Mouse (Mus musculus) intestine, embryonic 14.5 days (tissue): Measurements from ENCODE around the gene Gm10663. TPM values are rescaled to one million over a fixed set of nuclear protein-coding genes. Genes with fewer than 3 reads are reported as not detected.

Experiments used
- ATAC-seq: fragments of 200-750 bp; cut with Nextera tagmentation; replicated peaks from 2 replicates; pipeline ENCODE4 v1.8.0; 2017; ENCODE audit warnings: low read depth, moderate number of reproducible peaks, moderate TSS enrichment, moderate library complexity; ENCODE audit not compliant: low FRiP score, low TSS enrichment
- DNase-seq: peaks from one replicate; pipeline ENCODE4 v3.0.0-alpha.2; 2018; ENCODE audit warnings: low spot score
- H3K27ac ChIP-seq: fragments of 300-500 bp; sonication (generic); 2 replicates; pipeline ENCODE4 v1.5.1; 2014; ENCODE audit warnings: low read depth, mild to moderate bottlenecking, control low read depth
- H3K27me3 ChIP-seq: fragments of 300-500 bp; sonication (generic); replicated peaks from 2 replicates; pipeline ENCODE4 v1.6.1; 2014; ENCODE audit warnings: low read length, control low read depth; ENCODE audit not compliant: control insufficient read depth, insufficient read depth
- H3K36me3 ChIP-seq: fragments of 300-500 bp; sonication (generic); 2 replicates; pipeline ENCODE4 v1.6.1; 2014; ENCODE audit warnings: low read length, control low read depth; ENCODE audit not compliant: control insufficient read depth, insufficient read depth
- H3K4me1 ChIP-seq: fragments of 300-500 bp; sonication (generic); replicated peaks from 2 replicates; pipeline ENCODE4 v1.6.1; 2014; ENCODE audit warnings: low read length, control low read depth, mixed read lengths; ENCODE audit not compliant: control insufficient read depth, insufficient read depth
- H3K4me2 ChIP-seq: fragments of 300-500 bp; sonication (generic); 2 replicates; pipeline ENCODE4 v1.6.1; 2014; ENCODE audit warnings: low read length
- H3K4me3 ChIP-seq: fragments of 300-500 bp; sonication (generic); 2 replicates; pipeline ENCODE4 v1.5.1; 2014; ENCODE audit warnings: low read depth, low read length, control low read depth, mixed read lengths
- H3K9ac ChIP-seq: fragments of 300-500 bp; sonication (generic); 2 replicates; pipeline ENCODE4 v1.6.1; 2014; ENCODE audit warnings: mild to moderate bottlenecking, low read length
- H3K9me3 ChIP-seq: fragments of 300-500 bp; sonication (generic); 2 replicates; pipeline ENCODE4 v1.6.1; 2016; ENCODE audit warnings: low read length, control low read depth; ENCODE audit not compliant: control insufficient read depth
- WGBS: fragments of 180-500 bp; shearing (Covaris S2); extraction: QIAGEN DNeasy Blood & Tissue Kit; methylation state at CpG from one replicate; pipeline ENCODE4 v1.1.7; 2014; 5-methylcytosine and 5-hydroxymethylcytosine counted together
- polyA plus RNA-seq: library from polyadenylated mRNA; unstranded; fragments of >200 nt; fragmentation: Nextera tagmentation; extraction: Ambion mirVana; gene quantifications from 2 replicates; pipeline ENCODE4 v1.2.1, GENCODE M21; 2014

The Gm10663 gene
- polyA plus RNA-seq, 1 experiment from 2014 or later = not detected

DNA sequence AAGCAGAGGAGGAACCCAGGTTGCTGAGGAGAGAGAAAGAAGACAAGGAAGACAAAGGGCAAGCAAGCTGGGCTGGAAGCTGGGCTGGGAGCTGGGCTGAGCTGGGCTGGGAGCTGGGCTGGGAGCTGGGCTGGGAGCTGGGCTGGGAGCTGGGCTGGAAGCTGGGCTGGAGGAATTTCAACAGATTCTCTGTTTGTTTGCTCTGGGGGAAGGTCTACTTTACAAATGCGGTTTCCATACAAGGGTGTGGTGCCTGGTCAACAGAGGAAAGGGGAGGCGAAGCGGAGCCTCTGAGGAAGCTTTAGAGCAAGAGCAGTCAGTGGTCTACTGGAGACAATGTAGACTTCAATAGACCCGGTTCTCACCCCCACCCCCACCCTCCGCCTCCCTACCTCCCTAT lies 28.3 kb upstream of the Gm10663 start:
- Histone ChIP-seq H3K36me3 (no peaks in the 10 kb centered on the region), H3K27ac (no peak overlapping the region), H3K4me2 (0 out of 2 replicates have a peak overlapping the region, but pooled peaks have one; percentile 13), H3K9me3 (no peaks in the 10 kb centered on the region), H3K4me3 (no peak overlapping the region), H3K9ac (no peak overlapping the region), H3K27me3 (no peaks in the 10 kb centered on the region), H3K4me1 (no peaks in the 10 kb centered on the region)
- ATAC-seq (peak; percentile 58; the same call in 1 of the 2 replicates), DNase-seq (no peak)
- WGBS = 35% methylated on average over 5 of the region's 5 CpGs

DNA sequence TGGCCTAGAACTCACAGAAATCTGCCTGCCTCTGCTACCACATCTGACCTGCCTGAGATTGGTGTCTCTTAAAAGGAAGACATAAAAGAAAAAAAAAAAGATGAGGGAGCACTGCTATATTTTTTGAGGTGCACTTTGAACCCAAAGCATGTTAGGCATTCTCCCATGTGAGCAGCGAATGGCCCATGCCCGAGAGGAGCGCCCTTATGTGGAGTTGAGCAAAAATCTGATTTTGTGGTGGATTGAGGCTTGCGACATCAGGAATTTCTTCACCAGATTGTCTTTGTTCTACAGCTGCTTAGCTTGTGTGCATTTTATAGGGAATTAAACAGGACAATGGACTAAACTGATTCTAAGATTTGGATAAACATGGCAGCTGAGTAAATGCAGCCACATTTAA lies 27.6 kb upstream of the Gm10663 start:
- DNase-seq (no peak), ATAC-seq (no peak)
- Histone ChIP-seq H3K4me1 (no peaks in the 10 kb centered on the region), H3K27ac (no peak overlapping the region), H3K4me3 (no peak overlapping the region), H3K36me3 (no peaks in the 10 kb centered on the region), H3K27me3 (no peaks in the 10 kb centered on the region), H3K9me3 (no peaks in the 10 kb centered on the region), H3K4me2 (no peak overlapping the region), H3K9ac (no peak overlapping the region)
- WGBS = 93% methylated on average over 4 of the region's 4 CpGs

DNA sequence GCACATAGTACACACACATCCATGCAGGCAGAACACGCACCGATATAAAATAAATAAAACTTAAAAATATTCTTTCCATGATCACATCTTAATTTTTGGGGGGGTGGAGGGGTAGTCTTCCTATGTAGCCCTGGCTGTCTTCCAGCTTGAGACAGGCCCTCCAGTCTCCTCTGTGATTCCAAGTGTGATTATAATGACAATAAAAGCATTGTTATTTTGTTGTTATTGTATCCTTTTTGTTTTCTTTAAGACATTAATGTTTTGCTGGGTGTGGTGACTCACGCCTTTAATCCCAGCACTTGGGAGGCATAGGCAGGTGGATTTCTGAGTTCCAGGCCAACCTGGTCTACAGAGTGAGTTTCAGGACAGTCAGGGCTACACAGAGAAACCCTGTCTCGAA lies 27.0 kb upstream of the Gm10663 start:
- ATAC-seq (no peak), DNase-seq (no peak)
- Histone ChIP-seq H3K4me3 (no peak overlapping the region), H3K4me1 (no peaks in the 10 kb centered on the region), H3K9ac (no peak overlapping the region), H3K4me2 (no peak overlapping the region), H3K27ac (no peak overlapping the region), H3K9me3 (no peaks in the 10 kb centered on the region), H3K27me3 (no peaks in the 10 kb centered on the region), H3K36me3 (no peaks in the 10 kb centered on the region)
- 83% methylated on average over 4 of the region's 4 CpGs for WGBS

DNA sequence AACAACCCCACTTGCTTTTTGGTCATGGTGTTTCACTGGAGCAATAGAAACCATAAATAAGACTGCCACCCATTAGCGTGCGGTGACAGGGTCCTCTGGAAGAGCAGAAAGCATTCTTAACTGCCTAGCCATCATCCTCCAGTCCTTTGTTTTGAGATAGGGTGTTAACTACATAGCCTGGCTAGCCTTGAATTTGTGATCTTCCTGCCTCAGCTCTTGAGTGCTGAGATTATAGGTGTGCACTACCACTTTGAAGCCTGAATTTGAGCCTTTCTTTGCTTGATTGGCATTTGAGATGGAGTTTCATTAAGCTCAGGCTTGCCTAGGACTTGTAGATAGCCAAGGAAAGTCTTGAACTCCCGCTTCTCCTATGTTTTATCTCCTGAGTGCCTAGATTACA lies 21.3 kb upstream of the Gm10663 start:
- no peak overlapping the region for H3K9ac ChIP-seq
- ATAC-seq = no peak
- no peaks in the 10 kb centered on the region for H3K4me1 ChIP-seq
- no peak overlapping the region for H3K4me3 ChIP-seq
- no peak for DNase-seq
- H3K27ac ChIP-seq = no peak overlapping the region
- no peaks in the 10 kb centered on the region for H3K36me3 ChIP-seq
- no peaks in the 10 kb centered on the region for H3K27me3 ChIP-seq
- no peaks in the 10 kb centered on the region for H3K9me3 ChIP-seq
- H3K4me2 ChIP-seq = no peak overlapping the region
- 68% methylated on average over 3 of the region's 3 CpGs for WGBS

DNA sequence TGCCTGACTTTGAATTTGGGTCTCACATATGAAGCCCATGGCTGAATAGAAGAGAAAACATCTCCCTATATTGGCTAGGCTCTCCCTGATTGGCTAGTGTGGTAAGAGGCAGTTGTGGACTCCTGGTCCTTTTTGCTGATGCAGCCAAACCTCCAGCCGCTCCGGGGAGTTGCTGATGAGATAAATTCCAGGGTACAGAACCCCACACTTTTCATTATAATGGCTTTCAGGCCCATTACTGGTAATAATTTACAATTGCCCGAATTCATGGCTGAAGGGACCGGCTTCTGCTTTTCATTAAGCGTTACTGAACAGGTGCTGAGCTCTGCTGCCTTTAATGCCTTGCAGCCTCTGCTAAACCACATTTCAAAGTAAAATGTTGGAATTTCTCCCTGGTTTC lies 20.9 kb upstream of the Gm10663 start:
- no peak for ATAC-seq

DNA sequence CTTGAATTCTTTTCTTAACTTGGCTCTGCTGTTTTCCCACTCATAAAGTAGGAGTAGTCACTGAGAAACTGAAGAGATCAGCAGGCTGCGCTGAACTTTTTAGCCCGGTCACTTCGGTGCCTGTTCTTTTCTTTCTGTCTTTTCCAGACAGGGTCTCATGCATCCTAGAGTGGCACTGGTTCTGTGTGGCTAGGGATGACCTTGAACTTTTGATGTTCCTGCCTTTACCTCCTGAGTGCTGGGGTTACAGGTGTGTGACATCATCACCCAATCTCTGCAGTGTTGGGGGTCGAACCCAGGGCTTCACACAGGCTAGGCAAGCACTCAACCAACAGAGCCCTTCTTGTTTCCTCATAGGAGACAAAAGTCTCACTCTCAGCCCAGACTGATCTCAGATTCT lies 18.1 kb upstream of the Gm10663 start:
- no peak overlapping the region for H3K9ac ChIP-seq
- no peak overlapping the region for H3K4me2 ChIP-seq
- ATAC-seq = no peak
- no peak for DNase-seq
- no peak overlapping the region for H3K27ac ChIP-seq
- H3K9me3 ChIP-seq = no peaks in the 10 kb centered on the region
- no peaks in the 10 kb centered on the region for H3K27me3 ChIP-seq
- 94% methylated on average over 4 of the region's 4 CpGs for WGBS
- H3K36me3 ChIP-seq = no peaks in the 10 kb centered on the region
- no peak overlapping the region for H3K4me3 ChIP-seq
- H3K4me1 ChIP-seq = no peaks in the 10 kb centered on the region

More for the DNA sequence above, 20.9 kb upstream of the Gm10663 start:
- no peaks in the 10 kb centered on the region for H3K9me3 ChIP-seq
- no peak overlapping the region for H3K4me3 ChIP-seq
- H3K27me3 ChIP-seq = no peaks in the 10 kb centered on the region
- no peak overlapping the region for H3K4me2 ChIP-seq
- no peak overlapping the region for H3K9ac ChIP-seq
- no peaks in the 10 kb centered on the region for H3K4me1 ChIP-seq
- DNase-seq = no peak
- H3K27ac ChIP-seq = no peak overlapping the region
- 36% methylated on average over 5 of the region's 5 CpGs for WGBS
- H3K36me3 ChIP-seq = no peaks in the 10 kb centered on the region

DNA sequence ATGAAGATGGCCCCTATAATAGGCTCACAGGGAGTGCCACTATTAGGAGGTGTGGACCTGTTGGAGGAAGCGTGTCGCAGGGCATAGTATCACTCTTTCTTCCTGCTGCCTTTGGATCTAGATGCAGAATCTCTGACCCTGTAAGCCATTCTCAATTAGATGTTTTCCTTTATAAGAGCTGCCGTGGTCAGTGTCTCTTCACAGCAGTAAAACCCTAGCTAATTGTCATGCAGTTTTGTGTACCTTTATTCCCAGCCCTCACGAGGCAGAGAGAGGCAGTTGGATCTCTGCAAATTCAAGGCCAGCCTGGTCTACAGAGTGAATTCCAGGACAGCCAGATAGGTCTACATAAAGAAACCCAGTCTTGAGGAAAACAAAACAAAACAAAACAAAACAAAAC lies 12.6 kb upstream of the Gm10663 start:
- no peak overlapping the region for H3K27ac ChIP-seq
- no peak overlapping the region for H3K4me2 ChIP-seq
- H3K9me3 ChIP-seq = no peaks in the 10 kb centered on the region
- DNase-seq (no peak), ATAC-seq (no peak)
- no peak overlapping the region for H3K4me3 ChIP-seq
- no peak overlapping the region for H3K9ac ChIP-seq
- WGBS = 78% methylated on average over 4 of the region's 4 CpGs
- no peaks in the 10 kb centered on the region for H3K27me3 ChIP-seq
- no peaks in the 10 kb centered on the region for H3K4me1 ChIP-seq
- H3K36me3 ChIP-seq = no peaks in the 10 kb centered on the region

DNA sequence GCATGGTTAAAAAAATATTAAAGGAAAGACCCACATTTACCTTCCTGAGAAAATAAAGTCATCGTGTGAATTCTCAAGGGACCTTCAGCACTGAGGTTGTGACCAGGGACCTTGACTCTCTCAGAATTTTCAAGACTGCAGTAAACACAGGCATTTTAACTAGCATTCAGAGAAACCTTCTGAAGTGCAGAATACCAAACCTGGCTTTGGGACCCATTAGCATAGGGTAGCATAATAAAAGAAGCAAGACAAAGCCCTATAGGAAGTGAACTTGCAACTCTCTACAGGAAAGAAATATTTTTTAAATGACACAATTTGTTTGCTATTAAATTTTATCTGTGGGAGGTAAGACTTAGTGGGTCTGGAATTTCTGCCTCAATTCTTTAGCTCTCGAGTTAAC lies 10.8 kb upstream of the Gm10663 start:
- Histone ChIP-seq H3K4me3 (no peak overlapping the region), H3K9me3 (no peaks in the 10 kb centered on the region), H3K9ac (no peak overlapping the region), H3K36me3 (no peaks in the 10 kb centered on the region), H3K4me2 (no peak overlapping the region), H3K4me1 (no peaks in the 10 kb centered on the region), H3K27me3 (no peaks in the 10 kb centered on the region), H3K27ac (no peak overlapping the region)
- WGBS = 55% methylated on average over 2 of the region's 2 CpGs
- ATAC-seq (no peak), DNase-seq (no peak)

DNA sequence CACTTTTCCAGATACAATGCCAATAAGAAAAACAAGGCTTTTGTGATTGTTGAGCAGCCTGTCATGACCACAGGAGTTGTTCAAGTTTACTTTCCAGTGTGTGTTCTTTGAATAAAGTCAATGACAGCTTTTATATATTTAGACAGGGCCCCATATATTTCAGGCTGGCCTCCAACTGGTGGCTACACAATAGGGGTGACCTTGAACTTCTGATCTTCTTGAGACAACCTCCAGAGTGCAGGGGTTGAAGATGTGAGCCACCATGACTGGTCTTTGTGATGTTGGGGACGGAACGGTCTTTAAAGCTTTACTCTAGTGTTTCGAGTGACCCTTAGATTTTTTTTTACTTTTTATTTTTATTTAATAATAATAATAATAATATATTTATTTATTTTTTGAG lies 9.2 kb upstream of the Gm10663 start:
- Histone ChIP-seq H3K27ac (no peak overlapping the region), H3K4me1 (no peaks in the 10 kb centered on the region), H3K9me3 (no peaks in the 10 kb centered on the region), H3K9ac (no peak overlapping the region), H3K27me3 (no peaks in the 10 kb centered on the region), H3K4me2 (no peak overlapping the region), H3K4me3 (no peak overlapping the region), H3K36me3 (no peaks in the 10 kb centered on the region)
- DNase-seq (no peak), ATAC-seq (no peak)
- WGBS = 97% methylated on average over 3 of the region's 3 CpGs
